Mouse (Mus musculus) liver, postnatal 0 days (tissue): ENCODE measurements at regions not wholly inside any gene's neighbourhood (a gene's known extent, or its start where the extent isn't known, plus 50 kb on each side); places are given as distances from the start of the nearest gene placed in this dataset.

Experiments used
- ATAC-seq: fragments of 200-750 bp; cut with Nextera tagmentation; 2 replicates; pipeline ENCODE4 v1.8.0; 2017; ENCODE audit warnings: mild to moderate bottlenecking, moderate library complexity
- DNase-seq: peaks from one replicate; pipeline ENCODE4 v3.0.0-alpha.2; 2016
- H3K27ac ChIP-seq: fragments of 300-500 bp; sonication (generic); 2 replicates; pipeline ENCODE4 v1.5.1; 2014; ENCODE audit warnings: antibody characterized with exemption, moderate library complexity, mild to moderate bottlenecking, low read depth
- H3K27me3 ChIP-seq: fragments of 300-500 bp; sonication (generic); 2 replicates; pipeline ENCODE4 v1.6.1; 2014; ENCODE audit warnings: low read length, control low read depth, mixed read lengths; ENCODE audit not compliant: insufficient read depth
- H3K36me3 ChIP-seq: fragments of 300-500 bp; sonication (generic); replicated peaks from 2 replicates; pipeline ENCODE4 v1.6.1; 2014; ENCODE audit warnings: mild to moderate bottlenecking, control low read depth, low read length, moderate library complexity, mixed read lengths; ENCODE audit not compliant: insufficient read depth
- H3K4me1 ChIP-seq: fragments of 300-500 bp; sonication (generic); 2 replicates; pipeline ENCODE4 v1.6.1; 2014; ENCODE audit warnings: antibody characterized with exemption, mild to moderate bottlenecking, control low read depth; ENCODE audit not compliant: insufficient read depth
- H3K4me2 ChIP-seq: fragments of 300-500 bp; sonication (generic); 2 replicates; pipeline ENCODE4 v1.6.1; 2014; ENCODE audit warnings: low read depth, mild to moderate bottlenecking, low read length, moderate library complexity, mixed read lengths
- H3K4me3 ChIP-seq: fragments of 300-500 bp; sonication (generic); 2 replicates; pipeline ENCODE4 v1.5.1; 2014; ENCODE audit warnings: low read depth, low read length
- H3K9ac ChIP-seq: fragments of 300-500 bp; sonication (generic); replicated peaks from 2 replicates; pipeline ENCODE4 v1.6.1; 2014; ENCODE audit warnings: mild to moderate bottlenecking, moderate library complexity
- H3K9me3 ChIP-seq: fragments of 300-500 bp; sonication (generic); 2 replicates; pipeline ENCODE4 v1.6.1; 2016; ENCODE audit warnings: mild to moderate bottlenecking, control low read depth, low read length, mixed read lengths
- CTCF ChIP-seq: sonication (generic); IDR thresholded peaks from 2 replicates; pipeline ENCODE4 v1.5.1; 2016; ENCODE audit warnings: antibody characterized with exemption, low read depth
- EP300 ChIP-seq: IDR thresholded peaks from 2 replicates; pipeline ENCODE4 v1.6.1; 2016; ENCODE audit warnings: antibody characterized with exemption, low read depth, mild to moderate bottlenecking
- WGBS: fragments of 180-500 bp; shearing (Covaris S2); extraction: QIAGEN DNeasy Blood & Tissue Kit; methylation state at CpG from one replicate; pipeline ENCODE4 v1.1.7; 2014; ENCODE audit not compliant: insufficient replicate concordance; 5-methylcytosine and 5-hydroxymethylcytosine counted together

GRCm38 (mm10) chr3:21494904-21495303 lies 581.5 kb upstream of the Tbl1xr1 start:
- Histone ChIP-seq H3K4me3 (no peak overlapping the region), H3K27ac (no peak overlapping the region), H3K4me1 (no peaks in the 10 kb centered on the region), H3K36me3 (no peaks in the 10 kb centered on the region), H3K9me3 (no peaks in the 10 kb centered on the region), H3K4me2 (no peak overlapping the region), H3K9ac (no peak overlapping the region), H3K27me3 (no peaks in the 10 kb centered on the region)
- WGBS: 70% methylated on average over 3 of the region's 3 CpGs
- TF ChIP-seq CTCF (no peak), EP300 (no peak)
- ATAC-seq (no peak), DNase-seq (no peak)

- Histone ChIP-seq H3K27me3 (no peaks in the 10 kb centered on the region), H3K9me3 (no peaks in the 10 kb centered on the region), H3K27ac (no peak overlapping the region), H3K9ac (no peak overlapping the region), H3K4me2 (no peak overlapping the region), H3K4me3 (no peak overlapping the region), H3K4me1 (no peaks in the 10 kb centered on the region), H3K36me3 (no peaks in the 10 kb centered on the region)
- 64% methylated on average over 5 of the region's 5 CpGs for WGBS
- ATAC-seq (no peak), DNase-seq (no peak)
- TF ChIP-seq CTCF (no peak), EP300 (no peak)
Measured at GRCm38 (mm10) chr3:21495651-21496050, 580.8 kb upstream of the Tbl1xr1 start.

- H3K4me1 ChIP-seq: no peaks in the 10 kb centered on the region
- ATAC-seq: no peak
- H3K9ac ChIP-seq: no peak overlapping the region
- no peaks in the 10 kb centered on the region for H3K27me3 ChIP-seq
- 74% methylated on average over 2 of the region's 2 CpGs for WGBS
- no peaks in the 10 kb centered on the region for H3K9me3 ChIP-seq
- DNase-seq: no peak
- H3K4me3 ChIP-seq: no peak overlapping the region
- no peaks in the 10 kb centered on the region for H3K36me3 ChIP-seq
- H3K4me2 ChIP-seq: no peak overlapping the region
- TF ChIP-seq CTCF (no peak), EP300 (no peak)
- H3K27ac ChIP-seq: no peak overlapping the region
Measured at GRCm38 (mm10) chr3:21496166-21496565, 580.3 kb upstream of the Tbl1xr1 start.

GRCm38 (mm10) chr3:21497011-21497410 lies 579.4 kb upstream of the Tbl1xr1 start:
- H3K4me3 ChIP-seq: no peak overlapping the region
- DNase-seq (no peak), ATAC-seq (no peak)
- no peaks in the 10 kb centered on the region for H3K4me1 ChIP-seq
- WGBS: 66% methylated on average over 1 of the region's 1 CpGs
- no peak overlapping the region for H3K4me2 ChIP-seq
- H3K27ac ChIP-seq: no peak overlapping the region
- no peak overlapping the region for H3K9ac ChIP-seq
- H3K36me3 ChIP-seq: no peaks in the 10 kb centered on the region
- no peaks in the 10 kb centered on the region for H3K27me3 ChIP-seq
- no peaks in the 10 kb centered on the region for H3K9me3 ChIP-seq
- no peak for TF ChIP-seq CTCF
- no peak for TF ChIP-seq EP300

GRCm38 (mm10) chr3:21507655-21508054 lies 568.8 kb upstream of the Tbl1xr1 start:
- no peaks in the 10 kb centered on the region for H3K36me3 ChIP-seq
- WGBS: 68% methylated on average over 2 of the region's 2 CpGs

GRCm38 (mm10) chr3:21512081-21512480 lies 564.4 kb upstream of the Tbl1xr1 start:
- TF ChIP-seq EP300 (no peak), CTCF (no peak)
- no peak for DNase-seq
- Histone ChIP-seq H3K4me2 (no peak overlapping the region), H3K4me3 (no peak overlapping the region), H3K27ac (no peak overlapping the region), H3K36me3 (no peaks in the 10 kb centered on the region), H3K27me3 (no peaks in the 10 kb centered on the region), H3K9ac (no peak overlapping the region), H3K9me3 (peaks cover 14% of the 10 kb centered on the region), H3K4me1 (no peaks in the 10 kb centered on the region)
- 59% methylated on average over 4 of the region's 4 CpGs for WGBS
- no peak for ATAC-seq

More at GRCm38 (mm10) chr3:21507655-21508054, 568.8 kb upstream of the Tbl1xr1 start:
- Histone ChIP-seq H3K27me3 (no peaks in the 10 kb centered on the region), H3K27ac (no peak overlapping the region), H3K4me3 (no peak overlapping the region), H3K4me2 (no peak overlapping the region), H3K9ac (no peak overlapping the region), H3K9me3 (peaks cover 14% of the 10 kb centered on the region), H3K4me1 (no peaks in the 10 kb centered on the region)
- DNase-seq (no peak), ATAC-seq (no peak)
- no peak for TF ChIP-seq CTCF
- TF ChIP-seq EP300: no peak

- Histone ChIP-seq H3K4me3 (no peak overlapping the region), H3K27me3 (no peaks in the 10 kb centered on the region), H3K36me3 (no peaks in the 10 kb centered on the region), H3K27ac (no peak overlapping the region), H3K4me1 (no peaks in the 10 kb centered on the region), H3K9me3 (no peaks in the 10 kb centered on the region), H3K4me2 (no peak overlapping the region), H3K9ac (no peak overlapping the region)
- no peak for ATAC-seq
- TF ChIP-seq EP300 (no peak), CTCF (no peak)
- DNase-seq: no peak
- WGBS: 59% methylated on average over 1 of the region's 1 CpGs
Measured at GRCm38 (mm10) chr3:21524426-21524937, 552.0 kb upstream of the Tbl1xr1 start.
